Mouse (Mus musculus) lung, postnatal 0 days (tissue): ENCODE results near the gene Hoxb6.

Experiments used
- CTCF ChIP-seq: IDR thresholded peaks from 2 replicates; pipeline ENCODE4 v1.5.1; 2016; ENCODE audit warnings: antibody characterized with exemption, mild to moderate bottlenecking
- EP300 ChIP-seq: IDR thresholded peaks from 2 replicates; pipeline ENCODE4 v1.6.1; 2016; ENCODE audit warnings: antibody characterized with exemption, mild to moderate bottlenecking, control low read depth

GRCm38 (mm10) chr11:96334002-96334364 lies 41.7 kb downstream of the Hoxb6 start:
- TF ChIP-seq CTCF: no peak
- TF ChIP-seq EP300: no peak
